ENCODE assay signal across 8 mouse cellular contexts in the genomic region with DNA sequence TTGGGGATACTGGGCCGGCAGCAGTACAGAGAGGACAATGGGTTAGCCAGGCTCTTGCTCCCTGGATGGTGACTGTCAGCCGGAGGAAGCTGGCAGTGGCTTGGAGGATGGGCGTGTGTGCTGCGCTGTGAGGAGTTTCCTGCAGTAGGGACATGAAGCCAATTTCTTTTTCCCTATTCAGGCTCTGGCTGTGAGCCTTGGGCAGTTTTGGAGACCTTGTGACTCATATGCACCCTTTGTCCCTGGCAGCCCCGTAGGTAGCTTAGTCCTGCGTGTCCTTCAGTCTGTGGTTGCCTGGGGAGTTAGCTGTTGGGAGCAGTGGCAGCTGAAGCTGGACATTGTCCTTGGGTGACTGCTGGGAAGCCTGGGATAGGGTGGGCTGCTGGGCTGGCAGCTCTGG.
DNase-seq lines count a peak whose midpoint lies in the region; ATAC-seq and TF ChIP-seq lines count a peak whose summit lies in the region.

No protein-coding gene starts in this region.

- peaks cover 9% of the 10 kb centered on the region for H3K4me1 ChIP-seq in midbrain, embryonic 11.5 days (ENCODE audit: control insufficient read depth, insufficient read depth, low read length)
- peaks cover 15% of the 10 kb centered on the region; the same call in 1 of the 2 replicates for H3K4me1 ChIP-seq in midbrain, embryonic 15.5 days
- H3K4me1 ChIP-seq in embryonic facial prominence, embryonic 14.5 days (ENCODE audit: control insufficient read depth, insufficient read depth, low read length): peaks cover 73% of the 10 kb centered on the region
- H3K4me1 ChIP-seq in hindbrain, embryonic 13.5 days (replicated peaks): peaks cover 62% of the 10 kb centered on the region
- H3K4me1 ChIP-seq in lung, embryonic 14.5 days (ENCODE audit: insufficient read depth): peaks cover 18% of the 10 kb centered on the region

- DNase-seq in midbrain, embryonic 11.5 days (ENCODE audit: low spot score, missing footprints): no peak
- DNase-seq in embryonic facial prominence, embryonic 14.5 days (ENCODE audit: low spot score): no peak
- DNase-seq in lung, embryonic 14.5 days: peak; percentile 43
- DNase-seq in spleen, adult 12 weeks (ENCODE audit: low spot score): no peak

- TF ChIP-seq CTCF in lung, embryonic 14.5 days (IDR thresholded peaks at IDR 0.05; ENCODE audit: low read depth): no peak

- no peak for ATAC-seq in midbrain, embryonic 11.5 days (ENCODE audit: low FRiP score)
- no peak for ATAC-seq in midbrain, embryonic 15.5 days (replicated peaks)
- ATAC-seq in embryonic facial prominence, embryonic 14.5 days (ENCODE audit: low read depth): no peak
- ATAC-seq in hindbrain, embryonic 13.5 days (ENCODE audit: low FRiP score): no peak
- no peak for ATAC-seq in lung, embryonic 14.5 days (ENCODE audit: insufficient read depth)
- ATAC-seq in cerebellum, adult (ENCODE audit: insufficient number of reproducible peaks, low FRiP score, low TSS enrichment): no peak
- ATAC-seq in monocyte, adult 5-6 weeks (replicated peaks; ENCODE audit: insufficient number of reproducible peaks, low FRiP score, low TSS enrichment, poor library complexity, severe bottlenecking): no peak

- peak overlapping the region; percentile 25; the same call in 1 of the 2 replicates for H3K27ac ChIP-seq in midbrain, embryonic 11.5 days (ENCODE audit: low read depth, low read length)
- no peak overlapping the region for H3K27ac ChIP-seq in midbrain, embryonic 15.5 days
- peak overlapping the region; percentile 36 for H3K27ac ChIP-seq in embryonic facial prominence, embryonic 14.5 days (replicated peaks; ENCODE audit: low read depth, low read length)
- H3K27ac ChIP-seq in hindbrain, embryonic 13.5 days: peak overlapping the region; percentile 18; the same call in 1 of the 2 replicates
- no peak overlapping the region for H3K27ac ChIP-seq in lung, embryonic 14.5 days (ENCODE audit: low read depth)

- H3K27me3 ChIP-seq in midbrain, embryonic 11.5 days (ENCODE audit: control insufficient read depth, insufficient read depth, low read length): no peaks in the 10 kb centered on the region
- H3K27me3 ChIP-seq in midbrain, embryonic 15.5 days (replicated peaks): no peaks in the 10 kb centered on the region
- no peaks in the 10 kb centered on the region for H3K27me3 ChIP-seq in embryonic facial prominence, embryonic 14.5 days (replicated peaks; ENCODE audit: control insufficient read depth, insufficient read depth, low read length)
- H3K27me3 ChIP-seq in hindbrain, embryonic 13.5 days: no peaks in the 10 kb centered on the region
- no peaks in the 10 kb centered on the region for H3K27me3 ChIP-seq in lung, embryonic 14.5 days (ENCODE audit: insufficient read depth, low read length)

- H3K9me3 ChIP-seq in midbrain, embryonic 11.5 days (ENCODE audit: control insufficient read depth, low read length): no peaks in the 10 kb centered on the region
- no peaks in the 10 kb centered on the region for H3K9me3 ChIP-seq in midbrain, embryonic 15.5 days
- no peaks in the 10 kb centered on the region for H3K9me3 ChIP-seq in embryonic facial prominence, embryonic 14.5 days (ENCODE audit: control insufficient read depth, low read length)
- no peaks in the 10 kb centered on the region for H3K9me3 ChIP-seq in hindbrain, embryonic 13.5 days
- H3K9me3 ChIP-seq in lung, embryonic 14.5 days (ENCODE audit: low read depth, low read length): no peaks in the 10 kb centered on the region

- H3K9ac ChIP-seq in midbrain, embryonic 11.5 days (ENCODE audit: low read length): no peak overlapping the region
- no peak overlapping the region for H3K9ac ChIP-seq in midbrain, embryonic 15.5 days
- H3K9ac ChIP-seq in embryonic facial prominence, embryonic 14.5 days (ENCODE audit: low read depth, low read length): peak overlapping the region; percentile 20; the same call in 1 of the 2 replicates
- 0 out of 2 replicates have a peak overlapping the region, but pooled peaks have one; percentile 10 for H3K9ac ChIP-seq in hindbrain, embryonic 13.5 days
- no peak overlapping the region for H3K9ac ChIP-seq in lung, embryonic 14.5 days

- WGBS in midbrain, embryonic 11.5 days: 32% methylated on average over 6 of the region's 6 CpGs
- 20% methylated on average over 6 of the region's 6 CpGs for WGBS in midbrain, embryonic 15.5 days
- WGBS in embryonic facial prominence, embryonic 14.5 days: 33% methylated on average over 6 of the region's 6 CpGs
- whole genome bisulfite sequencing in hindbrain, embryonic 13.5 days: 26% methylated on average over 6 of the region's 6 CpGs
- 48% methylated on average over 6 of the region's 6 CpGs for WGBS in lung, embryonic 14.5 days

- H3K4me2 ChIP-seq in midbrain, embryonic 11.5 days: no peak overlapping the region
- no peak overlapping the region for H3K4me2 ChIP-seq in midbrain, embryonic 15.5 days
- no peak overlapping the region for H3K4me2 ChIP-seq in embryonic facial prominence, embryonic 14.5 days (ENCODE audit: low read depth, low read length)
- H3K4me2 ChIP-seq in hindbrain, embryonic 13.5 days: no peak overlapping the region
- H3K4me2 ChIP-seq in lung, embryonic 14.5 days: no peak overlapping the region

- H3K36me3 ChIP-seq in midbrain, embryonic 11.5 days (ENCODE audit: control insufficient read depth, insufficient read depth, low read length): no peaks in the 10 kb centered on the region
- no peaks in the 10 kb centered on the region for H3K36me3 ChIP-seq in midbrain, embryonic 15.5 days (replicated peaks)
- H3K36me3 ChIP-seq in embryonic facial prominence, embryonic 14.5 days (ENCODE audit: control insufficient read depth, insufficient read depth, low read length): no peaks in the 10 kb centered on the region; the same call in 1 of the 2 replicates
- no peaks in the 10 kb centered on the region for H3K36me3 ChIP-seq in hindbrain, embryonic 13.5 days
- peaks cover 11% of the 10 kb centered on the region; the same call in 1 of the 2 replicates for H3K36me3 ChIP-seq in lung, embryonic 14.5 days (ENCODE audit: insufficient read depth)

- no peak overlapping the region for H3K4me3 ChIP-seq in midbrain, embryonic 11.5 days (ENCODE audit: low read depth, low read length)
- H3K4me3 ChIP-seq in midbrain, embryonic 15.5 days: no peak overlapping the region
- H3K4me3 ChIP-seq in embryonic facial prominence, embryonic 14.5 days (ENCODE audit: low read depth, low read length): no peak overlapping the region
- H3K4me3 ChIP-seq in hindbrain, embryonic 13.5 days: no peak overlapping the region
- no peak overlapping the region for H3K4me3 ChIP-seq in lung, embryonic 14.5 days (ENCODE audit: low read depth, low read length)

Comparison
In these comparisons a context has a peak if more than half of its experiments do, and no peak if none do; other contexts are left out.
1. H3K27ac ChIP-seq: peak in midbrain, embryonic 11.5 days (single experiment), embryonic facial prominence, embryonic 14.5 days (single experiment) and hindbrain, embryonic 13.5 days (single experiment); none in midbrain, embryonic 15.5 days (single experiment) and lung, embryonic 14.5 days (single experiment).
2. H3K9ac ChIP-seq: peak in embryonic facial prominence, embryonic 14.5 days (single experiment) and hindbrain, embryonic 13.5 days (single experiment); none in midbrain, embryonic 11.5 days (single experiment), midbrain, embryonic 15.5 days (single experiment) and lung, embryonic 14.5 days (single experiment).